ENCODE assay signal across 8 mouse cellular contexts in genomic region chr7:138907976-138908375, GRCm38 (mm10). TPM values are rescaled to one million over a fixed set of nuclear protein-coding genes. Genes with fewer than 3 reads are reported as not detected.
DNase-seq lines count a peak whose midpoint lies in the region; ATAC-seq and TF ChIP-seq lines count a peak whose summit lies in the region.

No protein-coding gene starts in this region.

- 62% methylated on average over 5 of the region's 5 CpGs for WGBS in lung, embryonic 14.5 days
- 83% methylated on average over 5 of the region's 5 CpGs for WGBS in lung, adult 2 months
- WGBS in forebrain, embryonic 12.5 days, result 53% methylated on average over 5 of the region's 5 CpGs
- WGBS in limb, embryonic 11.5 days, result 54% methylated on average over 5 of the region's 5 CpGs
- WGBS in stomach, embryonic 15.5 days, result 66% methylated on average over 5 of the region's 5 CpGs

- H3K9ac ChIP-seq in lung, embryonic 14.5 days, result peak overlapping the region; percentile 18
- H3K9ac ChIP-seq in forebrain, embryonic 12.5 days, result no peak overlapping the region
- peak overlapping the region; percentile 28; the same call in 1 of the 2 replicates for H3K9ac ChIP-seq in limb, embryonic 11.5 days (ENCODE audit: low read length)
- no peak overlapping the region for H3K9ac ChIP-seq in stomach, embryonic 15.5 days

- peak overlapping the region; percentile 69 for H3K4me3 ChIP-seq in lung, embryonic 14.5 days (ENCODE audit: low read depth, low read length)
- no peak overlapping the region for H3K4me3 ChIP-seq in lung, adult 2 months (replicated peaks; ENCODE audit: extremely low read depth, low read depth, low read length)
- peak overlapping the region; percentile 76; the same call in 1 of the 2 replicates for H3K4me3 ChIP-seq in forebrain, embryonic 12.5 days (replicated peaks)
- peak overlapping the region; percentile 79 for H3K4me3 ChIP-seq in limb, embryonic 11.5 days (ENCODE audit: low read depth, low read length)
- peak overlapping the region; percentile 74 for H3K4me3 ChIP-seq in stomach, embryonic 15.5 days (replicated peaks)

- TF ChIP-seq CTCF in lung, embryonic 14.5 days (IDR thresholded peaks at IDR 0.05; ENCODE audit: low read depth), result no peak
- TF ChIP-seq CTCF in lung, adult 2 months (IDR thresholded peaks at IDR 0.05; ENCODE audit: insufficient read depth, low read length), result no peak

- H3K9me3 ChIP-seq in lung, embryonic 14.5 days (ENCODE audit: low read depth, low read length), result no peaks in the 10 kb centered on the region
- H3K9me3 ChIP-seq in forebrain, embryonic 12.5 days, result no peaks in the 10 kb centered on the region
- H3K9me3 ChIP-seq in limb, embryonic 11.5 days (ENCODE audit: control insufficient read depth, low read length), result no peaks in the 10 kb centered on the region
- H3K9me3 ChIP-seq in stomach, embryonic 15.5 days, result no peaks in the 10 kb centered on the region

- no peak for DNase-seq in lung, embryonic 14.5 days
- no peak for DNase-seq in lung, adult 2 months
- no peak for DNase-seq in limb, embryonic 11.5 days (ENCODE audit: low spot score)
- no peak for DNase-seq in right cerebral cortex, postnatal 36 days (ENCODE audit: low spot score in 2 of 2)
- no peak for DNase-seq in urinary bladder, postnatal 4 days (ENCODE audit: low spot score in 2 of 2)
- DNase-seq in layer of hippocampus, adult 18-20 months (ENCODE audit: low spot score in 2 of 2), result no peak

- no peak for TF ChIP-seq POLR2A in lung, adult 2 months (IDR thresholded peaks at IDR 0.05; ENCODE audit: borderline replicate concordance, extremely low read depth, low read depth, low read length)

- ATAC-seq in lung, embryonic 14.5 days (ENCODE audit: insufficient read depth), result no peak
- no peak for ATAC-seq in forebrain, embryonic 12.5 days (ENCODE audit: low FRiP score)
- no peak for ATAC-seq in limb, embryonic 11.5 days (ENCODE audit: insufficient number of reproducible peaks, low FRiP score, low TSS enrichment, low read depth)
- no peak for ATAC-seq in stomach, embryonic 15.5 days (ENCODE audit: insufficient read depth, low FRiP score, low read depth)

- H3K4me1 ChIP-seq in lung, embryonic 14.5 days (ENCODE audit: insufficient read depth), result peaks cover 7% of the 10 kb centered on the region; the same call in 1 of the 2 replicates
- H3K4me1 ChIP-seq in lung, adult 2 months (ENCODE audit: control insufficient read depth, insufficient read depth, low read length), result peaks cover 19% of the 10 kb centered on the region
- H3K4me1 ChIP-seq in forebrain, embryonic 12.5 days, result peaks cover 30% of the 10 kb centered on the region
- peaks cover 13% of the 10 kb centered on the region for H3K4me1 ChIP-seq in limb, embryonic 11.5 days (ENCODE audit: control insufficient read depth, insufficient read depth, low read length)
- peaks cover 23% of the 10 kb centered on the region for H3K4me1 ChIP-seq in stomach, embryonic 15.5 days

- no peak overlapping the region; the same call in 1 of the 2 replicates for H3K27ac ChIP-seq in lung, embryonic 14.5 days (ENCODE audit: low read depth)
- no peak overlapping the region for H3K27ac ChIP-seq in forebrain, embryonic 12.5 days
- H3K27ac ChIP-seq in limb, embryonic 11.5 days (replicated peaks; ENCODE audit: low read depth, low read length), result no peak overlapping the region
- H3K27ac ChIP-seq in stomach, embryonic 15.5 days, result peak overlapping the region; percentile 11; the same call in 1 of the 2 replicates

- H3K27me3 ChIP-seq in lung, embryonic 14.5 days (ENCODE audit: insufficient read depth, low read length), result no peaks in the 10 kb centered on the region
- peaks cover 9% of the 10 kb centered on the region for H3K27me3 ChIP-seq in forebrain, embryonic 12.5 days
- no peaks in the 10 kb centered on the region for H3K27me3 ChIP-seq in limb, embryonic 11.5 days (ENCODE audit: control insufficient read depth, insufficient read depth, low read length)
- no peaks in the 10 kb centered on the region for H3K27me3 ChIP-seq in stomach, embryonic 15.5 days (replicated peaks)

- H3K36me3 ChIP-seq in lung, embryonic 14.5 days (ENCODE audit: insufficient read depth), result no peaks in the 10 kb centered on the region
- no peaks in the 10 kb centered on the region for H3K36me3 ChIP-seq in forebrain, embryonic 12.5 days (replicated peaks)
- no peaks in the 10 kb centered on the region for H3K36me3 ChIP-seq in limb, embryonic 11.5 days (ENCODE audit: control insufficient read depth, insufficient read depth, low read length)
- H3K36me3 ChIP-seq in stomach, embryonic 15.5 days, result no peaks in the 10 kb centered on the region

- peak overlapping the region; percentile 76 for H3K4me2 ChIP-seq in lung, embryonic 14.5 days
- peak overlapping the region; percentile 84 for H3K4me2 ChIP-seq in forebrain, embryonic 12.5 days
- H3K4me2 ChIP-seq in limb, embryonic 11.5 days (ENCODE audit: low read depth, severe bottlenecking), result peak overlapping the region; percentile 59
- peak overlapping the region; percentile 66 for H3K4me2 ChIP-seq in stomach, embryonic 15.5 days

RNA-seq across cellular contexts. Expression of gene Bnip3, which starts 1.3 kb away (rescaled TPM):
- 76.5 and 94.8 TPM in 2 replicates for polyA plus RNA-seq in lung, embryonic 14.5 days (2014; fragmentation: Nextera tagmentation; extraction: Ambion mirVana)
- 20.1 and 21.5 TPM in 2 replicates for polyA plus RNA-seq in lung, adult 2 months (2012; rRNA removed)
- polyA plus RNA-seq in forebrain, embryonic 12.5 days (2016; fragmentation: Nextera tagmentation; extraction: Ambion mirVana), result 63.0 and 66.9 TPM in 2 replicates
- 111 and 117 TPM in 2 replicates for polyA plus RNA-seq in limb, embryonic 11.5 days (2014; fragmentation: Nextera tagmentation; extraction: Ambion mirVana)
- 127 and 140 TPM in 2 replicates for polyA plus RNA-seq in stomach, embryonic 15.5 days (2015; fragmentation: Nextera tagmentation; extraction: Ambion mirVana)
- total RNA-seq in layer of hippocampus, adult 18-20 months (2021), result 100 to 1,000 TPM; 103 to 113 TPM

RNA-seq across cellular contexts. Expression of gene Jakmip3, which starts 32.6 kb away (rescaled TPM):
- not detected in 2 replicates for polyA plus RNA-seq in lung, embryonic 14.5 days (2014; fragmentation: Nextera tagmentation; extraction: Ambion mirVana)
- polyA plus RNA-seq in lung, adult 2 months (2012; rRNA removed), result 0.06 TPM in 1 of 2 replicates, not detected in the other
- polyA plus RNA-seq in forebrain, embryonic 12.5 days (2016; fragmentation: Nextera tagmentation; extraction: Ambion mirVana), result 0.83 TPM in 2 replicates
- polyA plus RNA-seq in limb, embryonic 11.5 days (2014; fragmentation: Nextera tagmentation; extraction: Ambion mirVana), result 0.35 and 0.45 TPM in 2 replicates
- 0.14 and 0.23 TPM in 2 replicates for polyA plus RNA-seq in stomach, embryonic 15.5 days (2015; fragmentation: Nextera tagmentation; extraction: Ambion mirVana)
- 10 to 100 TPM; 46.4 to 47.8 TPM for total RNA-seq in layer of hippocampus, adult 18-20 months (2021)

Comparison
In these comparisons a context has a peak if more than half of its experiments do, and no peak if none do; other contexts are left out.
1. H3K9ac ChIP-seq: peak in lung, embryonic 14.5 days (single experiment) and limb, embryonic 11.5 days (single experiment); none in forebrain, embryonic 12.5 days (single experiment) and stomach, embryonic 15.5 days (single experiment).
2. Peak in every context shown above with its lines, with median percentiles within 50 percentile points of each other: H3K4me2 ChIP-seq.